Mouse (Mus musculus) lung, postnatal 0 days (tissue): ENCODE data around the gene Tab3.

Experiments
- CTCF ChIP-seq: IDR thresholded peaks from 2 replicates; pipeline ENCODE4 v1.5.1; 2016; ENCODE audit warnings: antibody characterized with exemption, mild to moderate bottlenecking
- EP300 ChIP-seq: IDR thresholded peaks from 2 replicates; pipeline ENCODE4 v1.6.1; 2016; ENCODE audit warnings: antibody characterized with exemption, mild to moderate bottlenecking, control low read depth

DNA sequence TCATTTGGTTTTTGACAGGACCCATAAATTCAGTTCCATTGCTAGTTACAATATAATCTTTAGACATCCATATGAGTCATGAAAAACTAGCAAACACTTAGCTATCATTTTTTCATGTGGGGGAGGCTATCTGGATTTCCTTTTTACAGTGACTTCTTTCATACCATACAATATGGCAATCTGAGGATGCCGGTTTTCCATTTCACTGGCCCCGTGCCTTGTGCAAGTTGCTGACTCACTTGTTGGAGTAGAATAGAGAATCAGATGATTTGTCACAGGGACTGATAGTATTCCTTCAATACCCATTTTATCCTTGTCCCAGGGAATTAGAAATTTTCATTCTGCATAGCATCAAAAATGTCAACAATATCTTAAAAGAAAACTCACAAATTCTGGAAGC, 14.9 kb upstream of the Tab3 start:
- TF ChIP-seq EP300 (no peak), CTCF (no peak)
